Mouse (Mus musculus) myocyte (in vitro differentiated cells): Measurements from ENCODE around the gene Fra10ac1. TPM values are rescaled to one million over a fixed set of nuclear protein-coding genes. Genes with fewer than 3 reads are reported as not detected.
A peak's percentile ranks its signal among the peaks of the same experiment; 100 is the strongest.

ENCODE experiments used
- H3K27me3 ChIP-seq: one replicate; pipeline ENCODE4 v1.6.1; 2011; ENCODE audit not compliant: control insufficient read depth, insufficient read depth, insufficient read length
- H3K36me3 ChIP-seq: one replicate; pipeline ENCODE4 v1.6.1; 2011; ENCODE audit not compliant: control insufficient read depth, insufficient read depth
- H3K4me2 ChIP-seq: one replicate; pipeline ENCODE4 v1.6.1; 2011; ENCODE audit warnings: low read depth, control low read depth
- H3K4me3 ChIP-seq: one replicate; pipeline ENCODE4 v1.5.1; 2011; ENCODE audit warnings: mild to moderate bottlenecking, control low read depth, moderate library complexity
- H3K79me2 ChIP-seq: one replicate; pipeline ENCODE4 v1.6.1; 2011; ENCODE audit not compliant: control insufficient read depth, insufficient read depth
- H3ac ChIP-seq: one replicate; pipeline ENCODE4 v1.6.1; 2011; ENCODE audit not compliant: control insufficient read depth, insufficient read length
- CEBPB ChIP-seq: IDR thresholded peaks from 2 replicates; pipeline ENCODE4 v1.6.1; 2011; ENCODE audit warnings: mild to moderate bottlenecking, moderate library complexity; ENCODE audit not compliant: poor library complexity, insufficient read depth, severe bottlenecking
- E2F4 ChIP-seq: IDR thresholded peaks from one replicate; pipeline ENCODE4 v1.6.1; 2011; ENCODE audit warnings: mild to moderate bottlenecking, control low read depth, moderate library complexity; ENCODE audit not compliant: insufficient read depth
- MAX ChIP-seq: IDR thresholded peaks from one replicate; pipeline ENCODE4 v1.6.1; 2011; ENCODE audit warnings: low read depth, mild to moderate bottlenecking, control low read depth
- MYOD1 ChIP-seq, 3 experiments: IDR thresholded peaks; one replicate each; pipeline ENCODE4 v1.6.1; 2011; ENCODE audit warnings: control low read depth in 2 of 3, low read depth in 2 of 3, mild to moderate bottlenecking in 2 of 3, moderate library complexity in 1 of 3; ENCODE audit not compliant: insufficient read length in 2 of 3, control insufficient read depth in 1 of 3
- MYOG ChIP-seq, 3 experiments: IDR thresholded peaks; one replicate each; pipeline ENCODE4 v1.6.1; 2011; ENCODE audit warnings: control low read depth in 2 of 3, low read depth in 2 of 3, mild to moderate bottlenecking in 2 of 3; ENCODE audit not compliant: insufficient read length in 2 of 3, control insufficient read depth in 1 of 3, insufficient read depth in 1 of 3
- POLR2A ChIP-seq: IDR thresholded peaks from one replicate; pipeline ENCODE4 v1.6.1; 2011; ENCODE audit warnings: low read depth, mild to moderate bottlenecking, control low read depth, moderate library complexity; ENCODE audit not compliant: insufficient read length
- POLR2AphosphoS2 ChIP-seq: IDR thresholded peaks from one replicate; pipeline ENCODE4 v1.6.1; 2011; ENCODE audit warnings: low read depth, control low read depth; ENCODE audit not compliant: insufficient read length
- REST ChIP-seq: IDR thresholded peaks from one replicate; pipeline ENCODE4 v1.6.1; 2011; ENCODE audit warnings: mild to moderate bottlenecking, control low read depth, moderate library complexity; ENCODE audit not compliant: insufficient read depth, insufficient read length
- SRF ChIP-seq: IDR thresholded peaks from one replicate; pipeline ENCODE4 v1.6.1; 2011; ENCODE audit warnings: low read depth; ENCODE audit not compliant: control insufficient read depth, insufficient read length
- TCF12 ChIP-seq: IDR thresholded peaks from one replicate; pipeline ENCODE4 v1.6.1; 2011; ENCODE audit warnings: mild to moderate bottlenecking, control low read depth; ENCODE audit not compliant: poor library complexity, insufficient read depth, severe bottlenecking
- TCF3 ChIP-seq: IDR thresholded peaks from one replicate; pipeline ENCODE4 v1.6.1; 2011; ENCODE audit warnings: low read depth, control low read depth; ENCODE audit not compliant: insufficient read length
- USF1 ChIP-seq: IDR thresholded peaks from one replicate; pipeline ENCODE4 v1.6.1; 2011; ENCODE audit warnings: low read depth, mild to moderate bottlenecking, control low read depth, moderate library complexity
- polyA plus RNA-seq: library from polyadenylated mRNA; unstranded; fragments of >200 nt; fragmentation: generic; extraction: Trizol; gene quantifications from one replicate; pipeline ENCODE4 v1.2.1, GENCODE M21; 2012; ENCODE audit warnings: missing spikeins

Fra10ac1 gene
- 6.5 TPM for polyA plus RNA-seq

GRCm38 (mm10) chr19:38223905-38224684, at the start of gene Fra10ac1:
TSS of gene Fra10ac1 (minus strand) at chr19:38224156.
- peak within 1 kb of the TSS; percentile 19 for H3ac ChIP-seq
- peak within 1 kb of the TSS; percentile 51 for H3K4me3 ChIP-seq
- H3K36me3 ChIP-seq = no peaks in the 10 kb centered on the region
- H3K27me3 ChIP-seq = no peaks in the 10 kb centered on the region
- H3K4me2 ChIP-seq = peak within 1 kb of the TSS; percentile 97
- no peaks in the 10 kb centered on the region for H3K79me2 ChIP-seq
- no peak for TF ChIP-seq TCF12
- peak; percentile 19 for TF ChIP-seq TCF3
- peak in 2 of 3 experiments; percentile 66 to 82 for TF ChIP-seq MYOG (IDR thresholded peaks at IDR 0.05; ENCODE audit: control insufficient read depth in 1 of 3, insufficient read depth in 1 of 3, insufficient read length in 2 of 3, low read depth in 2 of 3)
- peak; percentile 63 for TF ChIP-seq E2F4
- TF ChIP-seq REST = no peak
- no peak for TF ChIP-seq SRF
- peak in 2 of 3 experiments; percentile 40 to 71 for TF ChIP-seq MYOD1 (IDR thresholded peaks at IDR 0.05; ENCODE audit: control insufficient read depth in 1 of 3, insufficient read length in 2 of 3, low read depth in 2 of 3)
- TF ChIP-seq POLR2AphosphoS2 = peak; percentile 95
- TF ChIP-seq USF1 = no peak
- TF ChIP-seq POLR2A = peak; percentile 98
- no peak for TF ChIP-seq MAX
- TF ChIP-seq CEBPB = no peak

- no peak overlapping the region for H3ac ChIP-seq
- H3K36me3 ChIP-seq = no peaks in the 10 kb centered on the region
- no peaks in the 10 kb centered on the region for H3K79me2 ChIP-seq
- no peak overlapping the region for H3K4me2 ChIP-seq
- H3K4me3 ChIP-seq = no peak overlapping the region
- TF ChIP-seq TCF3 = no peak
- no peak for TF ChIP-seq E2F4
- no peak for TF ChIP-seq CEBPB
- TF ChIP-seq MYOD1 (IDR thresholded peaks at IDR 0.05; ENCODE audit: control insufficient read depth in 1 of 3, insufficient read length in 2 of 3, low read depth in 2 of 3) = no peak
- TF ChIP-seq REST = no peak
- TF ChIP-seq MYOG (IDR thresholded peaks at IDR 0.05; ENCODE audit: control insufficient read depth in 1 of 3, insufficient read depth in 1 of 3, insufficient read length in 2 of 3, low read depth in 2 of 3) = no peak
- TF ChIP-seq TCF12 = no peak
- TF ChIP-seq MAX = no peak
- no peak for TF ChIP-seq POLR2A
- no peak for TF ChIP-seq POLR2AphosphoS2
- H3K27me3 ChIP-seq = peaks cover 6% of the 10 kb centered on the region
Measured at GRCm38 (mm10) chr19:38271071-38271470, 47.1 kb upstream of the Fra10ac1 start.

GRCm38 (mm10) chr19:38267469-38267868, 43.5 kb upstream of the Fra10ac1 start:
- no peaks in the 10 kb centered on the region for H3K79me2 ChIP-seq
- H3K36me3 ChIP-seq = no peaks in the 10 kb centered on the region
- peaks cover 23% of the 10 kb centered on the region for H3K27me3 ChIP-seq
- TF ChIP-seq MYOG (IDR thresholded peaks at IDR 0.05; ENCODE audit: control insufficient read depth in 1 of 3, insufficient read depth in 1 of 3, insufficient read length in 2 of 3, low read depth in 2 of 3) = no peak
- no peak for TF ChIP-seq USF1
- no peak for TF ChIP-seq POLR2AphosphoS2
- no peak for TF ChIP-seq TCF12
- no peak for TF ChIP-seq REST
- no peak for TF ChIP-seq TCF3
- TF ChIP-seq MAX = no peak
- TF ChIP-seq CEBPB = no peak
- no peak for TF ChIP-seq MYOD1 (IDR thresholded peaks at IDR 0.05; ENCODE audit: control insufficient read depth in 1 of 3, insufficient read length in 2 of 3, low read depth in 2 of 3)
- no peak for TF ChIP-seq POLR2A
- TF ChIP-seq E2F4 = no peak
- TF ChIP-seq SRF = no peak
- H3K4me3 ChIP-seq = no peak overlapping the region
- H3ac ChIP-seq = no peak overlapping the region
- no peak overlapping the region for H3K4me2 ChIP-seq

GRCm38 (mm10) chr19:38265767-38266166, 41.8 kb upstream of the Fra10ac1 start:
- peak overlapping the region; percentile 33 for H3K4me2 ChIP-seq

More at GRCm38 (mm10) chr19:38265767-38266166, 41.8 kb upstream of the Fra10ac1 start:
- Histone ChIP-seq H3K4me3 (no peak overlapping the region), H3K36me3 (no peaks in the 10 kb centered on the region), H3K79me2 (no peaks in the 10 kb centered on the region), H3ac (no peak overlapping the region), H3K27me3 (peaks cover 23% of the 10 kb centered on the region)
- TF ChIP-seq E2F4 = no peak
- TF ChIP-seq CEBPB = no peak
- TF ChIP-seq TCF3 = no peak
- TF ChIP-seq SRF = no peak
- no peak for TF ChIP-seq MYOD1 (IDR thresholded peaks at IDR 0.05; ENCODE audit: control insufficient read depth in 1 of 3, insufficient read length in 2 of 3, low read depth in 2 of 3)
- no peak for TF ChIP-seq MAX
- no peak for TF ChIP-seq REST
- no peak for TF ChIP-seq USF1
- TF ChIP-seq TCF12 = no peak
- no peak for TF ChIP-seq POLR2AphosphoS2
- no peak for TF ChIP-seq POLR2A
- no peak for TF ChIP-seq MYOG (IDR thresholded peaks at IDR 0.05; ENCODE audit: control insufficient read depth in 1 of 3, insufficient read depth in 1 of 3, insufficient read length in 2 of 3, low read depth in 2 of 3)
